Mouse (Mus musculus): ENCODE measurements around the gene Mastl.

The Mastl gene

GRCm38 (mm10) chr2:23155777-23156607 lies at the start of gene Mastl, which contains the start of gene Yme1l1:
TSS of gene Mastl (minus strand) at chr2:23156024.
TSS of gene Yme1l1 (plus strand) at chr2:23156369.
- DNase-seq (ENCODE audit: inconsistent ontology term), result peak; percentile 99

GRCm38 (mm10) chr2:23202900-23203670 lies 47.3 kb upstream of the Mastl start:
- no peak for DNase-seq (ENCODE audit: inconsistent ontology term)

- no peak for DNase-seq (ENCODE audit: inconsistent ontology term)
Observed at GRCm38 (mm10) chr2:23201034-23201433, 45.2 kb upstream of the Mastl start.

GRCm38 (mm10) chr2:23194366-23194765 lies 38.5 kb upstream of the Mastl start:
- DNase-seq (ENCODE audit: inconsistent ontology term), result no peak

- no peak for DNase-seq (ENCODE audit: inconsistent ontology term)
Observed at GRCm38 (mm10) chr2:23172305-23172704, 16.5 kb upstream of the Mastl start.

- no peak for DNase-seq (ENCODE audit: inconsistent ontology term)
Observed at GRCm38 (mm10) chr2:23156608-23157081, 821 bp upstream of the Mastl start.

GRCm38 (mm10) chr2:23155199-23155621 lies 614 bp downstream of the Mastl start:
- DNase-seq (ENCODE audit: inconsistent ontology term), result no peak

- no peak for DNase-seq (ENCODE audit: inconsistent ontology term)
Observed at GRCm38 (mm10) chr2:23119573-23119972, 36.3 kb downstream of the Mastl start.

GRCm38 (mm10) chr2:23102266-23102665 lies 53.6 kb downstream of the Mastl start:
- DNase-seq (ENCODE audit: inconsistent ontology term), result no peak

GRCm38 (mm10) chr2:23097028-23097427 lies 58.8 kb downstream of the Mastl start:
- DNase-seq (ENCODE audit: inconsistent ontology term), result no peak

GRCm38 (mm10) chr2:23092216-23092615 lies 63.6 kb downstream of the Mastl start:
- peak; percentile 8 for DNase-seq (ENCODE audit: inconsistent ontology term)

- DNase-seq (ENCODE audit: inconsistent ontology term), result no peak
Observed at GRCm38 (mm10) chr2:23084540-23084939, 71.3 kb downstream of the Mastl start.

- DNase-seq (ENCODE audit: inconsistent ontology term), result no peak
Observed at GRCm38 (mm10) chr2:23078588-23078987, 77.2 kb downstream of the Mastl start.

- DNase-seq (ENCODE audit: inconsistent ontology term), result no peak
Observed at GRCm38 (mm10) chr2:23077693-23078092, 78.1 kb downstream of the Mastl start.

- no peak for DNase-seq (ENCODE audit: inconsistent ontology term)
Observed at GRCm38 (mm10) chr2:23076783-23077182, 79.0 kb downstream of the Mastl start.

- no peak for DNase-seq (ENCODE audit: inconsistent ontology term)
Observed at GRCm38 (mm10) chr2:23075846-23076245, 80.0 kb downstream of the Mastl start.

- no peak for DNase-seq (ENCODE audit: inconsistent ontology term)
Observed at GRCm38 (mm10) chr2:23071406-23071805, 84.4 kb downstream of the Mastl start.

- DNase-seq (ENCODE audit: inconsistent ontology term), result no peak
Observed at GRCm38 (mm10) chr2:23070491-23070890, 85.3 kb downstream of the Mastl start.

GRCm38 (mm10) chr2:23068894-23069744 lies 86.7 kb downstream of the Mastl start:
- peak; percentile 98 for DNase-seq (ENCODE audit: inconsistent ontology term)

- DNase-seq (ENCODE audit: inconsistent ontology term), result no peak
Observed at GRCm38 (mm10) chr2:23068370-23068737, 87.5 kb downstream of the Mastl start.

GRCm38 (mm10) chr2:23067552-23068369 lies 88.1 kb downstream of the Mastl start, which contains the start of gene Acbd5:
TSS of gene Acbd5 (plus strand) at chr2:23068167.
- DNase-seq (ENCODE audit: inconsistent ontology term), result peak; percentile 98

All from Muller cell, postnatal 12 days (primary cell).